Mouse (Mus musculus): Measurements from ENCODE around the gene Gm4952.
A peak's percentile ranks its signal among the peaks of the same experiment; 100 is the strongest.

Gm4952 gene

GRCm38 (mm10) chr19:12599674-12600073 lies at the start of gene Gm4952:
Gm4952 (plus strand) TSS chr19:12599974.
- DNase-seq (ENCODE audit: low read depth) = no peak

- DNase-seq (ENCODE audit: low read depth) = no peak
These were observed 49.5 kb upstream of the Gm4952 start for GRCm38 (mm10) chr19:12550005-12550942.

- DNase-seq (ENCODE audit: low read depth) = no peak
These were observed 43.5 kb upstream of the Gm4952 start for GRCm38 (mm10) chr19:12556293-12556692.

GRCm38 (mm10) chr19:12558219-12558618 lies 41.6 kb upstream of the Gm4952 start:
- DNase-seq (ENCODE audit: low read depth) = no peak

- DNase-seq (ENCODE audit: low read depth) = no peak
These were observed 35.6 kb upstream of the Gm4952 start for GRCm38 (mm10) chr19:12564197-12564596.

- DNase-seq (ENCODE audit: low read depth) = no peak
These were observed 32.8 kb upstream of the Gm4952 start for GRCm38 (mm10) chr19:12567011-12567410.

GRCm38 (mm10) chr19:12570866-12571265 lies 28.9 kb upstream of the Gm4952 start:
- DNase-seq (ENCODE audit: low read depth) = no peak

- no peak for DNase-seq (ENCODE audit: low read depth)
These were observed 28.1 kb upstream of the Gm4952 start for GRCm38 (mm10) chr19:12571687-12572086.

GRCm38 (mm10) chr19:12572614-12573265 lies 27.0 kb upstream of the Gm4952 start:
- DNase-seq (ENCODE audit: low read depth) = no peak

GRCm38 (mm10) chr19:12573266-12574011 lies 26.3 kb upstream of the Gm4952 start:
- peak; percentile 85 for DNase-seq (ENCODE audit: low read depth)

GRCm38 (mm10) chr19:12574012-12574407 lies 25.8 kb upstream of the Gm4952 start:
- DNase-seq (ENCODE audit: low read depth) = no peak

- DNase-seq (ENCODE audit: low read depth) = no peak
These were observed 24.7 kb upstream of the Gm4952 start for GRCm38 (mm10) chr19:12575107-12575506.

- DNase-seq (ENCODE audit: low read depth) = no peak
These were observed 24.3 kb upstream of the Gm4952 start for GRCm38 (mm10) chr19:12575514-12575913.

- DNase-seq (ENCODE audit: low read depth) = no peak
These were observed 23.1 kb upstream of the Gm4952 start for GRCm38 (mm10) chr19:12576639-12577038.

GRCm38 (mm10) chr19:12585310-12585709 lies 14.5 kb upstream of the Gm4952 start:
- DNase-seq (ENCODE audit: low read depth) = no peak

- DNase-seq (ENCODE audit: low read depth) = peak; percentile 32
These were observed 7.9 kb upstream of the Gm4952 start for GRCm38 (mm10) chr19:12591908-12592307.

GRCm38 (mm10) chr19:12595135-12595529 lies 4.6 kb upstream of the Gm4952 start:
- DNase-seq (ENCODE audit: low read depth) = no peak

- peak; percentile 56 for DNase-seq (ENCODE audit: low read depth)
These were observed 4.1 kb upstream of the Gm4952 start for GRCm38 (mm10) chr19:12595530-12596289.

GRCm38 (mm10) chr19:12596290-12597072 lies 3.3 kb upstream of the Gm4952 start:
- no peak for DNase-seq (ENCODE audit: low read depth)

- no peak for DNase-seq (ENCODE audit: low read depth)
These were observed 2.7 kb upstream of the Gm4952 start for GRCm38 (mm10) chr19:12597073-12597405.

GRCm38 (mm10) chr19:12598674-12599073 lies 1.1 kb upstream of the Gm4952 start:
- no peak for DNase-seq (ENCODE audit: low read depth)

Measured in c-Kit-positive CD71-negative TER-119-negative erythroid progenitor cells, embryonic 14.5 days (primary cell).